Mouse (Mus musculus): ENCODE measurements at regions not wholly inside any gene's neighbourhood (a gene's known extent, or its start where the extent isn't known, plus 50 kb on each side); places are given as distances from the start of the nearest gene placed in this dataset.
A peak's percentile ranks its signal among the peaks of the same experiment; 100 is the strongest.

DNA sequence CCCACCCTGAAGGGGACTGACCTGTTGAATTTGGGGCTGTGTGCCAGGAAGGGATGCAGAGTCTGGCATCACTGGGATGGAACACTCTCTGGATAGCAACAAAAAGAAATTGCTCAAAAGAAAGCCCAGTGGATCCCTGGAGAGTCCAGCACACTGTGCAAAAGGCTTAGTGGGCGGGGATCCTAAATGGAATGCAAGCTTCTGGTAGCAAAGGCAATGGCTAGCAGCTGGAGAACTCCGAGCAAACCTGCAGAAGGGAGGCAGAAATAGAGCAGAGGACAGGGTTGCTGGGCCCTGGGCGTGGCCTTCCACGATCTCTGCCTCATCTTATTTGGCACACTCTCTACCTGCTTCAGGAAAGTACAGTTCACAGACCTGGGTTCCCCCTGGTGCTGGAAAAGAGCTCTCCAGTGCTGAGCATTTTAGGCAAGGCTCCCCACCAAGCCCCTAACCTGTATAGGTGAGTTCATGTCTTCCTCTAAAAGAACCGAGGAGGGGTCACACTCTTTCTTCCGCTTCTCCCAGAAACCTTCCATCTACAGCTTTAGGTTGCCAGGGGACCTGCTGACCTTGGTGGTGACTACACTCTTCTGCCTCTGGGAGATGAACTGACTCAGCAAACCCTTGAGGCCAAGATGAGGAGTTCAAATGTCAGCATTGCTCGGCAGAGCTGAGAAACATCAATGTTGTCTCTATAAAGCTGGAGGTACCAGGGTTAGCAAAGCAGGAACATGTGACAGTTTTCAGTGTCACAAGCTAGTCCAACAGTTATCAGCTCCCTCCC, 112.6 kb upstream of the Slc44a1 start:
- no peak for DNase-seq (ENCODE audit: low spot score)
- no peak overlapping the region for H3K27ac ChIP-seq (ENCODE audit: low read depth, low read length)
- H3K9ac ChIP-seq (ENCODE audit: low read length) = no peak overlapping the region
- no peaks in the 10 kb centered on the region for H3K36me3 ChIP-seq (ENCODE audit: control insufficient read depth, insufficient read depth, low read length)
- no peaks in the 10 kb centered on the region for H3K9me3 ChIP-seq (ENCODE audit: control insufficient read depth, low read length)
- WGBS = 78% methylated on average over 7 of the region's 7 CpGs
- no peak overlapping the region for H3K4me2 ChIP-seq (ENCODE audit: low read depth)
- no peak overlapping the region for H3K4me3 ChIP-seq (ENCODE audit: low read depth, low read length)
- no peaks in the 10 kb centered on the region for H3K4me1 ChIP-seq (ENCODE audit: control insufficient read depth, insufficient read depth, low read length)
- ATAC-seq (ENCODE audit: insufficient read depth, low FRiP score, low TSS enrichment) = no peak
- H3K27me3 ChIP-seq (ENCODE audit: control insufficient read depth, insufficient read depth, low read length) = no peaks in the 10 kb centered on the region

- DNase-seq (ENCODE audit: low spot score) = no peak
- H3K9me3 ChIP-seq (ENCODE audit: control insufficient read depth, low read length) = no peaks in the 10 kb centered on the region
- no peaks in the 10 kb centered on the region for H3K27me3 ChIP-seq (ENCODE audit: control insufficient read depth, insufficient read depth, low read length)
- H3K36me3 ChIP-seq (ENCODE audit: control insufficient read depth, insufficient read depth, low read length) = no peaks in the 10 kb centered on the region
- no peak overlapping the region for H3K4me2 ChIP-seq (ENCODE audit: low read depth)
- H3K4me3 ChIP-seq (ENCODE audit: low read depth, low read length) = no peak overlapping the region
- H3K9ac ChIP-seq (ENCODE audit: low read length) = no peak overlapping the region
- no peaks in the 10 kb centered on the region for H3K4me1 ChIP-seq (ENCODE audit: control insufficient read depth, insufficient read depth, low read length)
- no peak for ATAC-seq (ENCODE audit: insufficient read depth, low FRiP score, low TSS enrichment)
- H3K27ac ChIP-seq (ENCODE audit: low read depth, low read length) = no peak overlapping the region
- WGBS = 63% methylated on average over 4 of the region's 4 CpGs
Measured at GRCm38 (mm10) chr4:53323838-53324237, 116.4 kb upstream of the Slc44a1 start.

DNA sequence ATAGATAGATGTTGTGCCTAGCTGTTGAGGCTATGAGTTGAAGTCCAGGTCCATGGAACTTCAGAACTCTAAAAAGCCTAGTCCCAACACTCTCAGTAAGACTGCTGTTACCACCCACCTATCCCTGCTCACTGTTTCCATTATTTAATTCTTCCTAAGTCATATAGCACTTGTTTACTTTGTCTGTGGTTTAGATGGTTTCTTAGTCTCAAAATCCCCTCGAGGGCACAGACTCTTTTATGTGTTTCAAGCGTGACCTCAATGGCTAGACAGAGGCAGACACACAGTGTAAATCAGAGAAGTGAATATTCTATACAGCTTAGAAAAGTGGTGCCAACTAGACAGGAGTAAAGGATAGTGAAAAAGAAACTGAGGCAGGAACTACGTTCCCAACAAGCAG, 117.0 kb upstream of the Slc44a1 start:
- no peaks in the 10 kb centered on the region for H3K4me1 ChIP-seq (ENCODE audit: control insufficient read depth, insufficient read depth, low read length)
- no peaks in the 10 kb centered on the region for H3K27me3 ChIP-seq (ENCODE audit: control insufficient read depth, insufficient read depth, low read length)
- 79% methylated on average over 3 of the region's 3 CpGs for WGBS
- no peak overlapping the region for H3K4me3 ChIP-seq (ENCODE audit: low read depth, low read length)
- H3K9me3 ChIP-seq (ENCODE audit: control insufficient read depth, low read length) = no peaks in the 10 kb centered on the region
- H3K9ac ChIP-seq (ENCODE audit: low read length) = no peak overlapping the region
- DNase-seq (ENCODE audit: low spot score) (no peak), ATAC-seq (ENCODE audit: insufficient read depth, low FRiP score, low TSS enrichment) (no peak)
- H3K36me3 ChIP-seq (ENCODE audit: control insufficient read depth, insufficient read depth, low read length) = no peaks in the 10 kb centered on the region
- H3K4me2 ChIP-seq (ENCODE audit: low read depth) = no peak overlapping the region
- no peak overlapping the region for H3K27ac ChIP-seq (ENCODE audit: low read depth, low read length)

- 94% methylated on average over 5 of the region's 5 CpGs for WGBS
- no peak overlapping the region for H3K9ac ChIP-seq (ENCODE audit: low read length)
- no peak for ATAC-seq (ENCODE audit: insufficient read depth, low FRiP score, low TSS enrichment)
- H3K27ac ChIP-seq (ENCODE audit: low read depth, low read length) = no peak overlapping the region
- H3K4me1 ChIP-seq (ENCODE audit: control insufficient read depth, insufficient read depth, low read length) = no peaks in the 10 kb centered on the region
- no peaks in the 10 kb centered on the region for H3K9me3 ChIP-seq (ENCODE audit: control insufficient read depth, low read length)
- no peak for DNase-seq (ENCODE audit: low spot score)
- H3K27me3 ChIP-seq (ENCODE audit: control insufficient read depth, insufficient read depth, low read length) = no peaks in the 10 kb centered on the region
- H3K4me3 ChIP-seq (ENCODE audit: low read depth, low read length) = no peak overlapping the region
- no peaks in the 10 kb centered on the region for H3K36me3 ChIP-seq (ENCODE audit: control insufficient read depth, insufficient read depth, low read length)
- no peak overlapping the region for H3K4me2 ChIP-seq (ENCODE audit: low read depth)
Measured at GRCm38 (mm10) chr4:53322484-53322883, 117.7 kb upstream of the Slc44a1 start.

GRCm38 (mm10) chr4:53320735-53321449, 119.3 kb upstream of the Slc44a1 start:
- Histone ChIP-seq H3K9me3 (ENCODE audit: control insufficient read depth, low read length) (no peaks in the 10 kb centered on the region), H3K4me2 (ENCODE audit: low read depth) (no peak overlapping the region), H3K36me3 (ENCODE audit: control insufficient read depth, insufficient read depth, low read length) (no peaks in the 10 kb centered on the region), H3K4me1 (ENCODE audit: control insufficient read depth, insufficient read depth, low read length) (no peaks in the 10 kb centered on the region), H3K27me3 (ENCODE audit: control insufficient read depth, insufficient read depth, low read length) (no peaks in the 10 kb centered on the region), H3K9ac (ENCODE audit: low read length) (no peak overlapping the region), H3K4me3 (ENCODE audit: low read depth, low read length) (no peak overlapping the region), H3K27ac (ENCODE audit: low read depth, low read length) (no peak overlapping the region)
- DNase-seq (ENCODE audit: low spot score) = no peak
- WGBS = 78% methylated on average over 6 of the region's 6 CpGs
- no peak for ATAC-seq (ENCODE audit: insufficient read depth, low FRiP score, low TSS enrichment)

GRCm38 (mm10) chr4:53319051-53319450, 121.2 kb upstream of the Slc44a1 start:
- H3K9me3 ChIP-seq (ENCODE audit: control insufficient read depth, low read length) = no peaks in the 10 kb centered on the region
- 86% methylated on average over 4 of the region's 4 CpGs for WGBS
- H3K27ac ChIP-seq (ENCODE audit: low read depth, low read length) = no peak overlapping the region
- no peaks in the 10 kb centered on the region for H3K27me3 ChIP-seq (ENCODE audit: control insufficient read depth, insufficient read depth, low read length)
- no peak for ATAC-seq (ENCODE audit: insufficient read depth, low FRiP score, low TSS enrichment)
- 0 out of 2 replicates have a peak, but pooled peaks cover 2% of the 10 kb centered on the region for H3K4me1 ChIP-seq (ENCODE audit: control insufficient read depth, insufficient read depth, low read length)
- no peak overlapping the region for H3K4me3 ChIP-seq (ENCODE audit: low read depth, low read length)
- no peak overlapping the region for H3K9ac ChIP-seq (ENCODE audit: low read length)
- no peak for DNase-seq (ENCODE audit: low spot score)
- H3K4me2 ChIP-seq (ENCODE audit: low read depth) = no peak overlapping the region
- no peaks in the 10 kb centered on the region for H3K36me3 ChIP-seq (ENCODE audit: control insufficient read depth, insufficient read depth, low read length)

DNA sequence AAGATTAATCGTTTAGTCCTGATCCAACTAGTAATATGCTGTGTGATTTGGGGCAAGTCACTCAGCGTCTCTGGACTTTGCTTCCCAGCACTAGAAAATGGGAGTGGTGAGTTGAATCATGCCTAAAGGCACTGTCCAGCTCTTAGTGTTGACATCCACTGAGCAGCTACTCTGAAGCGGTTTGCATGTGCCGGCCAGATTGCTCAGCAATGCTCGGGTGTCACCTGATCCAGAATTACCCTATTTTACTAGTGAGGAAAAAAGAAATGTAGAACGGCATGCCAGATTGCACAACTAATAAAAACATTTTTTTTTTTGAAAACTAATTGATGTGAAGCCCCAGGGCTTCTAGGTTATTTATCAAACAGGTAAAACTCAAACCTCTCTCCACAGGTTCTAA, 122.0 kb upstream of the Slc44a1 start:
- Histone ChIP-seq H3K4me3 (ENCODE audit: low read depth, low read length) (no peak overlapping the region), H3K36me3 (ENCODE audit: control insufficient read depth, insufficient read depth, low read length) (no peaks in the 10 kb centered on the region), H3K9me3 (ENCODE audit: control insufficient read depth, low read length) (no peaks in the 10 kb centered on the region), H3K4me2 (ENCODE audit: low read depth) (no peak overlapping the region), H3K27me3 (ENCODE audit: control insufficient read depth, insufficient read depth, low read length) (no peaks in the 10 kb centered on the region), H3K27ac (ENCODE audit: low read depth, low read length) (no peak overlapping the region), H3K4me1 (ENCODE audit: control insufficient read depth, insufficient read depth, low read length) (0 out of 2 replicates have a peak, but pooled peaks cover 2% of the 10 kb centered on the region), H3K9ac (ENCODE audit: low read length) (no peak overlapping the region)
- no peak for ATAC-seq (ENCODE audit: insufficient read depth, low FRiP score, low TSS enrichment)
- DNase-seq (ENCODE audit: low spot score) = no peak
- 70% methylated on average over 6 of the region's 6 CpGs for WGBS

GRCm38 (mm10) chr4:53317453-53317824, 122.8 kb upstream of the Slc44a1 start:
- WGBS = 62% methylated on average over 7 of the region's 7 CpGs

More at GRCm38 (mm10) chr4:53317453-53317824, 122.8 kb upstream of the Slc44a1 start:
- ATAC-seq (ENCODE audit: insufficient read depth, low FRiP score, low TSS enrichment) (no peak), DNase-seq (ENCODE audit: low spot score) (no peak)
- Histone ChIP-seq H3K36me3 (ENCODE audit: control insufficient read depth, insufficient read depth, low read length) (no peaks in the 10 kb centered on the region), H3K27me3 (ENCODE audit: control insufficient read depth, insufficient read depth, low read length) (no peaks in the 10 kb centered on the region), H3K4me1 (ENCODE audit: control insufficient read depth, insufficient read depth, low read length) (0 out of 2 replicates have a peak, but pooled peaks cover 2% of the 10 kb centered on the region), H3K4me2 (ENCODE audit: low read depth) (no peak overlapping the region), H3K9me3 (ENCODE audit: control insufficient read depth, low read length) (no peaks in the 10 kb centered on the region), H3K9ac (ENCODE audit: low read length) (peak overlapping the region; percentile 6; the same call in 1 of the 2 replicates), H3K4me3 (ENCODE audit: low read depth, low read length) (no peak overlapping the region), H3K27ac (ENCODE audit: low read depth, low read length) (no peak overlapping the region)
